Mouse (Mus musculus) limb, embryonic 12.5 days (tissue): Measurements from ENCODE around the gene Kcnj4. TPM values are rescaled to one million over a fixed set of nuclear protein-coding genes. Genes with fewer than 3 reads are reported as not detected.
"Not testable (repeated sequence)": the region's sequence is repeated elsewhere in the genome, so short reads cannot be mapped to it uniquely, and the experiment has no call there.

Experiments
- ATAC-seq: fragments of 200-750 bp; cut with Nextera tagmentation; 2 replicates; pipeline ENCODE4 v1.8.0; 2017; ENCODE audit warnings: low read depth, moderate TSS enrichment; ENCODE audit not compliant: insufficient number of reproducible peaks, insufficient read depth, low FRiP score, low TSS enrichment
- H3K27ac ChIP-seq: fragments of 300-500 bp; sonication (generic); 2 replicates; pipeline ENCODE4 v1.5.1; 2016; ENCODE audit warnings: mild to moderate bottlenecking, moderate library complexity
- H3K27me3 ChIP-seq: fragments of 300-500 bp; sonication (generic); 2 replicates; pipeline ENCODE4 v1.6.1; 2016; ENCODE audit warnings: mild to moderate bottlenecking, moderate library complexity
- H3K36me3 ChIP-seq: fragments of 300-500 bp; sonication (generic); 2 replicates; pipeline ENCODE4 v1.6.1; 2016; ENCODE audit warnings: mild to moderate bottlenecking, moderate library complexity
- H3K4me1 ChIP-seq: fragments of 300-500 bp; sonication (generic); replicated peaks from 2 replicates; pipeline ENCODE4 v1.6.1; 2016
- H3K4me2 ChIP-seq: fragments of 300-500 bp; sonication (generic); 2 replicates; pipeline ENCODE4 v1.6.1; 2016; ENCODE audit warnings: mild to moderate bottlenecking, moderate library complexity
- H3K4me3 ChIP-seq: fragments of 300-500 bp; sonication (generic); replicated peaks from 2 replicates; pipeline ENCODE4 v1.5.1; 2016; ENCODE audit warnings: mild to moderate bottlenecking
- H3K9ac ChIP-seq: fragments of 300-500 bp; sonication (generic); replicated peaks from 2 replicates; pipeline ENCODE4 v1.6.1; 2016; ENCODE audit warnings: mild to moderate bottlenecking, moderate library complexity
- H3K9me3 ChIP-seq: fragments of 300-500 bp; sonication (generic); 2 replicates; pipeline ENCODE4 v1.6.1; 2016; ENCODE audit warnings: mild to moderate bottlenecking, moderate library complexity
- WGBS: fragments of 180-500 bp; shearing (Covaris S2); methylation state at CpG from one replicate; pipeline ENCODE4 v1.1.7; 2016; 5-methylcytosine and 5-hydroxymethylcytosine counted together
- polyA plus RNA-seq: library from polyadenylated mRNA; unstranded; fragments of >200 nt; fragmentation: Nextera tagmentation; extraction: Ambion mirVana; gene quantifications from 2 replicates; pipeline ENCODE4 v1.2.1, GENCODE M21; 2016

The Kcnj4 gene
- polyA plus RNA-seq, 1 experiment from 2014 or later, result not detected

- no peak for ATAC-seq
- Histone ChIP-seq H3K9me3 (0 out of 2 replicates have a peak, but pooled peaks cover 3% of the 10 kb centered on the region), H3K9ac (no peak overlapping the region), H3K4me3 (no peak overlapping the region), H3K27me3 (peaks cover 41% of the 10 kb centered on the region), H3K27ac (no peak overlapping the region), H3K36me3 (no peaks in the 10 kb centered on the region), H3K4me2 (no peak overlapping the region), H3K4me1 (no peaks in the 10 kb centered on the region)
- 60% methylated on average over 6 of the region's 6 CpGs for WGBS
These were observed 27.8 kb downstream of the Kcnj4 start for GRCm38 (mm10) chr15:79477227-79477626.

- 55% methylated on average over 12 of the region's 12 CpGs for WGBS
- H3K9ac ChIP-seq, result no peak overlapping the region
- no peaks in the 10 kb centered on the region for H3K36me3 ChIP-seq
- H3K4me1 ChIP-seq, result no peaks in the 10 kb centered on the region
- H3K4me3 ChIP-seq, result no peak overlapping the region
- no peak overlapping the region for H3K4me2 ChIP-seq
- H3K27me3 ChIP-seq, result peaks cover 7% of the 10 kb centered on the region
- no peak overlapping the region for H3K27ac ChIP-seq
- no peak for ATAC-seq
- H3K9me3 ChIP-seq, result 0 out of 2 replicates have a peak, but pooled peaks cover 3% of the 10 kb centered on the region
These were observed 31.2 kb downstream of the Kcnj4 start for GRCm38 (mm10) chr15:79473638-79474355.

GRCm38 (mm10) chr15:79473042-79473441 is 32.0 kb downstream of the Kcnj4 start:
- H3K27me3 ChIP-seq, result no peaks in the 10 kb centered on the region
- H3K4me1 ChIP-seq, result no peaks in the 10 kb centered on the region
- H3K4me3 ChIP-seq, result no peak overlapping the region
- ATAC-seq, result no peak
- 0 out of 2 replicates have a peak, but pooled peaks cover 3% of the 10 kb centered on the region for H3K9me3 ChIP-seq
- no peak overlapping the region for H3K9ac ChIP-seq
- WGBS, result 82% methylated on average over 5 of the region's 5 CpGs
- no peak overlapping the region for H3K4me2 ChIP-seq
- H3K36me3 ChIP-seq, result no peaks in the 10 kb centered on the region
- H3K27ac ChIP-seq, result no peak overlapping the region

- Histone ChIP-seq H3K9ac (no peak overlapping the region), H3K4me3 (no peak overlapping the region), H3K9me3 (0 out of 2 replicates have a peak, but pooled peaks cover 3% of the 10 kb centered on the region), H3K27me3 (peaks cover 7% of the 10 kb centered on the region), H3K27ac (no peak overlapping the region), H3K4me2 (peak overlapping the region; percentile 48), H3K36me3 (no peaks in the 10 kb centered on the region), H3K4me1 (no peaks in the 10 kb centered on the region)
- WGBS, result 48% methylated on average over 10 of the region's 10 CpGs
- no peak for ATAC-seq
These were observed 33.9 kb downstream of the Kcnj4 start for GRCm38 (mm10) chr15:79471095-79471494.

DNA sequence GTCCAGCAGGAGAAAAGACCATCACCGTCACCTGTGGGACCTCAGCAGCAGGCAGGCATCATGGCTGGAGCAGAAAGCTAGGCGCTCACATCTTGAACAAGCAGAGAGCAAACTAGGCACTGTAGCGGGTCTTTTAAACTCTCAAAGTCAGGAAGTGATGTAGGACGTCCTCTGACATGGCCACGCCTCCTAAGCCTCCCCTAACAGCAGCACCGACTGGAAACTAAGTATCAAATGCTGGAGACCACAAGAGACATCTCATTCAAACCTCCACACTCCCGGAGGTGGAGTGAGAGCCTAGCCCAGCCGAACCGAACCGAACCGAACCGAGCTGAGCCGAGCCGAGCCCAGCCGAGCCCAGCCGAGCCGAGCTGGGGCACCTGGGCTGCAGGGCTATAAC is 34.5 kb downstream of the Kcnj4 start:
- peak overlapping the region; percentile 31 for H3K4me3 ChIP-seq
- no peak for ATAC-seq
- H3K27me3 ChIP-seq, result peaks cover 7% of the 10 kb centered on the region
- H3K9me3 ChIP-seq, result 0 out of 2 replicates have a peak, but pooled peaks cover 3% of the 10 kb centered on the region
- H3K4me1 ChIP-seq, result no peaks in the 10 kb centered on the region
- H3K9ac ChIP-seq, result no peak overlapping the region
- H3K36me3 ChIP-seq, result no peaks in the 10 kb centered on the region
- peak overlapping the region; percentile 48 for H3K4me2 ChIP-seq
- H3K27ac ChIP-seq, result no peak overlapping the region
- WGBS, result 24% methylated on average over 17 of the region's 17 CpGs

DNA sequence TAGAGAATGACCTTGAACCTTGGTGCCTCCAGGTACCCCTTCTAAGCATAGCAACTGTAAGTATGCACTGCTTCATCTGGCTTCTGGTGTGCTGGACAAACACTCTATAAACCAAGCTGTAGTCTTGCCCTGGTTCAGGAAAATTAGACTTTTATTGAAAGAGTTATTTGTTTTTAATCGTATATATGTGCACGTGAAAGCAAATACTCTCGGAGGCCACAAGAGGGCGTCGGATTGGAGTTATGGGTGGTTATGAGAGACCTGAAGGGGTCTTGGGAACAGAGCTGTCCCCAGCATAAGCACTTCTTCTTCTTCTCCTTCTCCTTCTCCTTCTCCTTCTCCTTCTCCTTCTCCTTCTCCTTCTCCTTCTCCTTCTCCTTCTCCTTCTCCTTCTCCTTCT is 35.5 kb downstream of the Kcnj4 start:
- Histone ChIP-seq H3K36me3 (no peaks in the 10 kb centered on the region), H3K4me1 (no peaks in the 10 kb centered on the region), H3K27me3 (peaks cover 9% of the 10 kb centered on the region), H3K9me3 (0 out of 2 replicates have a peak, but pooled peaks cover 3% of the 10 kb centered on the region), H3K27ac (no peak overlapping the region), H3K9ac (no peak overlapping the region), H3K4me2 (no peak overlapping the region), H3K4me3 (no peak overlapping the region)
- WGBS, result 71% methylated on average over 5 of the region's 5 CpGs
- ATAC-seq, result no peak

DNA sequence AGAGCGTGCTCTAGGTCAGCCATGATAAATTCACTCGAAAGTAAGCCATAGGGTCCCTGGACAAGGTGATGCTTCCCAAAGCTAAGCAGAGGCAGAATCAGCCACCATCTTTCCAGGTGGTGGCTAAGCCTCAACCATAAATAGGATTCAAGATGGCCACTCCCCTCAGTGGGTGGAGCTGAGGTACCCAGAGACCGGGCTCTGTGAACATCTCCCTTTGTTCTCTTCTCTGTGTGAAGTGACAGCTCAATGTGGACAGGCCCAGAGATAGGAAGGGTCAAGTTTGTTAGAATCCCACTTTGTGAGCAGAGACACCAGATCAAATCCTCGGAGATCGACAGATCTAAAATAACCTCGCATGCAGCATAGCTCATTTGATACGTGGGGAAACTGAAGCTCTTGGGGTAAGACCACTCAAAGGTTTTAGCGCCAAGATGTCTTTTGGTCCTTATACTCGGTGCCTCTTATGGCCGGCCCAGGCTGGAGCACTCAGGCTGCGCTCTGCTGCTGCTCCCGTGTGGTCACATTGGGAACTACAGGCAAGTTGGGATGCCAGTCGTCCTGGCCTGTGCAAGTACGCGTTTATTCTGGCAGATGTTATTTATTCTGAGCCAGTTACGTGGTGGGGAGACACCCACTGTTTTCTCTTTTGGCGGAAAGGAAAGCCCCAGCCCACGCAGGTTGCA is 38.3 kb downstream of the Kcnj4 start:
- Histone ChIP-seq H3K36me3 (no peaks in the 10 kb centered on the region), H3K27ac (no peak overlapping the region), H3K27me3 (peaks cover 34% of the 10 kb centered on the region), H3K9ac (no peak overlapping the region), H3K4me1 (0 out of 2 replicates have a peak, but pooled peaks cover 3% of the 10 kb centered on the region), H3K4me2 (no peak overlapping the region), H3K9me3 (0 out of 2 replicates have a peak, but pooled peaks cover 9% of the 10 kb centered on the region), H3K4me3 (no peak overlapping the region)
- ATAC-seq, result peak; percentile 71; the same call in 1 of the 2 replicates
- WGBS, result 6% methylated on average over 18 of the region's 18 CpGs

GRCm38 (mm10) chr15:79456546-79456945 is 48.5 kb downstream of the Kcnj4 start:
- Histone ChIP-seq H3K4me1 (peaks cover 7% of the 10 kb centered on the region), H3K27me3 (peaks cover 19% of the 10 kb centered on the region), H3K9ac (no peak overlapping the region), H3K4me3 (no peak overlapping the region), H3K27ac (no peak overlapping the region), H3K36me3 (no peaks in the 10 kb centered on the region), H3K4me2 (no peak overlapping the region), H3K9me3 (no peaks in the 10 kb centered on the region)
- 69% methylated on average over 6 of the region's 6 CpGs for WGBS
- ATAC-seq, result no peak

GRCm38 (mm10) chr15:79456104-79456503 is 48.9 kb downstream of the Kcnj4 start:
- not testable (repeated sequence) for H3K4me1 ChIP-seq, H3K36me3 ChIP-seq, H3K4me3 ChIP-seq, H3K27ac ChIP-seq, H3K9me3 ChIP-seq, H3K9ac ChIP-seq, ATAC-seq
- WGBS, result 48% methylated on average over 6 of the region's 6 CpGs
- H3K4me2 ChIP-seq, result peak overlapping the region; percentile 68
- peaks cover 15% of the 10 kb centered on the region for H3K27me3 ChIP-seq

- 2% methylated on average over 24 of the region's 24 CpGs for WGBS
- Histone ChIP-seq H3K4me2 (peak within 1 kb of the TSS; percentile 68), H3K9me3 (no peaks in the 10 kb centered on the region), H3K27ac (no peak within 1 kb of the TSS), H3K36me3 (no peaks in the 10 kb centered on the region), H3K4me3 (peak within 1 kb of the TSS; percentile 36), H3K27me3 (peaks cover 12% of the 10 kb centered on the region; the same call in 1 of the 2 replicates), H3K4me1 (peaks cover 7% of the 10 kb centered on the region), H3K9ac (peak within 1 kb of the TSS; percentile 35)
- peak; percentile 69 for ATAC-seq
These were observed 49.8 kb downstream of the Kcnj4 start, which contains the start of gene Csnk1e for GRCm38 (mm10) chr15:79455106-79455810. Csnk1e (minus strand) TSS chr15:79455566.

- ATAC-seq, result no peak
- Histone ChIP-seq H3K4me3 (no peak overlapping the region), H3K4me2 (no peak overlapping the region), H3K36me3 (no peaks in the 10 kb centered on the region), H3K9me3 (no peaks in the 10 kb centered on the region), H3K9ac (no peak overlapping the region), H3K27ac (no peak overlapping the region), H3K27me3 (peaks cover 15% of the 10 kb centered on the region), H3K4me1 (peaks cover 7% of the 10 kb centered on the region)
- WGBS, result 88% methylated on average over 4 of the region's 4 CpGs
These were observed 51.2 kb downstream of the Kcnj4 start for GRCm38 (mm10) chr15:79453831-79454230.
